Mouse (Mus musculus) right cerebral cortex, adult 18-20 months (tissue): ENCODE measurements around the gene Armcx1.
"Not testable (repeated sequence)": the region's sequence is repeated elsewhere in the genome, so short reads cannot be mapped to it uniquely, and the experiment has no call there.

Experiments
- DNase-seq: peaks from one replicate; pipeline ENCODE4 v3.0.0; 2022; ENCODE audit warnings: mixed read lengths

Gene Armcx1

DNA sequence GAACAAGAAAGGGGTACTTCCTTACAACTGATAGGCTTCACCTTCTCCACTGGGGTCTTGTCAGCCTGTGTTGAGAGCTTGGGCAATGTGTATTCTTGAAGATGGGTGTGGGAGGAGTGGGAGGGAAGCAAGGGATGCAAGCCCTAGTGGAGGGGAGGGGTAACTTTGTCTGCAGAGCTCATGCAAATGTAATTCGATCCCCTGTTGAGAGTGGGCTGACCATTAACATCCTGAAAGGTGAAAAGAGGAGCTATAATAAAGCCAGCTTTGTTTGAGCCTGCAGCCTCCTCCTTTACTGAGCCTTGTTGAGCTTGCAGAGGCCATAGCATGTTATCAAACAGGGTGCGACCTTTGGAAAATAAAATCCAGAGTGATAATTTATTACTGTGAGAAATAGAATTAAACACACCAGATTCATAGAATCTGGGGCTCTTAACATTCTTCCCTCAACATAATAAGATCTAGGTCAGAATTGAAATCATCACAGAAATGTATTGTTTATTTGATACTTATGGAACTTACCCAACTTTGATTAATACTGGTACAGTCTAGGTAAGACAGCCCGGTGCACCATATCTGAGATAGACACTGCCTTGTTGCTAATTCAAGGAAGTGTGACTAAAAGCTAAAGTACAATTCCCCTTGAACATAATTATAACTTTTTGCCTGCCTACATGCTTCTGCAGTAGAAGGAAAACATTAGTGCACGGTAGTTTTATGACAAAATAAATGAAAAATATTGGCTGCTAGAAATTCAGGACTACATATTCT is 45.9 kb downstream of the Armcx1 start:
- DNase-seq, result not testable (repeated sequence)
